Mouse (Mus musculus) ES-E14 (cell line): ENCODE measurements at regions not wholly inside any gene's neighbourhood (a gene's known extent, or its start where the extent isn't known, plus 50 kb on each side); places are given as distances from the start of the nearest gene placed in this dataset.

Experiments
- DNase-seq: peaks from one replicate; pipeline ENCODE4 v3.0.0-alpha.2; 2013; ENCODE audit warnings: low read depth, low spot score
- H3K27ac ChIP-seq: 2 replicates; pipeline ENCODE4 v1.5.1; 2012; ENCODE audit warnings: low read depth, mild to moderate bottlenecking, low read length, moderate library complexity, mixed read lengths; ENCODE audit not compliant: poor library complexity, insufficient read depth, severe bottlenecking
- H3K36me3 ChIP-seq: 2 replicates; pipeline ENCODE4 v1.6.1; 2012; ENCODE audit warnings: mild to moderate bottlenecking, low read length, moderate library complexity, mixed read lengths; ENCODE audit not compliant: control insufficient read depth, poor library complexity, insufficient read depth, severe bottlenecking
- H3K4me1 ChIP-seq, 2 experiments: fragments of 150-350 bp in 1 of 2; sonication (generic) in 1 of 2; 2 replicates each; pipeline ENCODE4 v1.6.1; 2012; ENCODE audit warnings: low read length in 2 of 2, mild to moderate bottlenecking in 1 of 2, mixed read lengths in 1 of 2; ENCODE audit not compliant: control insufficient read depth in 2 of 2, insufficient read depth in 2 of 2, poor library complexity in 1 of 2
- H3K4me3 ChIP-seq, 2 experiments: fragments of 150-350 bp in 1 of 2; sonication (generic) in 1 of 2; 2 replicates each; pipeline ENCODE4 v1.5.1; 2012; ENCODE audit warnings: low read length in 2 of 2, low read depth in 1 of 2, mild to moderate bottlenecking in 1 of 2, mixed read lengths in 1 of 2; ENCODE audit not compliant: insufficient read depth in 1 of 2, poor library complexity in 1 of 2, severe bottlenecking in 1 of 2
- H3K9ac ChIP-seq: 2 replicates; pipeline ENCODE4 v1.6.1; 2012; ENCODE audit warnings: low read depth, mild to moderate bottlenecking, low read length, mixed read lengths; ENCODE audit not compliant: poor library complexity, insufficient read depth, severe bottlenecking
- H3K9me3 ChIP-seq: fragments of 150-350 bp; sonication (generic); 2 replicates; pipeline ENCODE4 v1.6.1; 2012; ENCODE audit warnings: low read depth, mild to moderate bottlenecking, low read length; ENCODE audit not compliant: control insufficient read depth, insufficient read depth
- CHD2 ChIP-seq: IDR thresholded peaks from 2 replicates; pipeline ENCODE4 v1.6.1; 2014; ENCODE audit warnings: mild to moderate bottlenecking, low read depth, low read length, inconsistent platforms
- HCFC1 ChIP-seq: IDR thresholded peaks from 2 replicates; pipeline ENCODE4 v1.6.1; 2012; ENCODE audit warnings: low read length, inconsistent platforms, borderline replicate concordance; ENCODE audit not compliant: insufficient read depth
- MAFK ChIP-seq: IDR thresholded peaks from 2 replicates; pipeline ENCODE4 v1.6.1; 2014; ENCODE audit warnings: mild to moderate bottlenecking, low read depth, low read length, inconsistent platforms; ENCODE audit not compliant: insufficient read depth
- ZC3H11A ChIP-seq: IDR thresholded peaks from 2 replicates; pipeline ENCODE4 v1.6.1; 2012; ENCODE audit warnings: low read depth, mild to moderate bottlenecking, inconsistent platforms, low read length, borderline replicate concordance
- ZNF384 ChIP-seq: IDR thresholded peaks from 2 replicates; pipeline ENCODE4 v1.6.1; 2012; ENCODE audit warnings: low read depth, low read length, inconsistent platforms
- in situ Hi-C, 2 experiments: fragments of 600-800 bp; cut with MboI; formaldehyde crosslinking; loops; one replicate each; pipeline ENCODE4 v1.15.1; 2025; ENCODE audit warnings: low sequenced_read_pairs in 2 of 2, inconsistent platforms in 1 of 2; ENCODE audit not compliant: unreplicated experiment in 2 of 2

GRCm38 (mm10) chr2:169237856-169238255 is 282.5 kb upstream of the Zfp64 start:
- no peak overlapping the region for H3K4me3 ChIP-seq
- H3K27ac ChIP-seq, result no peak overlapping the region
- H3K9me3 ChIP-seq, result no peaks in the 10 kb centered on the region
- no peak overlapping the region for H3K9ac ChIP-seq
- in situ Hi-C loops, result no loop called here
- H3K36me3 ChIP-seq, result no peaks in the 10 kb centered on the region
- no peaks in the 10 kb centered on the region for H3K4me1 ChIP-seq
- no peak for DNase-seq
- TF ChIP-seq MAFK (no peak), HCFC1 (no peak), ZNF384 (no peak), ZC3H11A (no peak), CHD2 (no peak)

- Histone ChIP-seq H3K4me1 (no peaks in the 10 kb centered on the region), H3K9me3 (no peaks in the 10 kb centered on the region), H3K9ac (no peak overlapping the region), H3K4me3 (no peak overlapping the region), H3K27ac (no peak overlapping the region), H3K36me3 (no peaks in the 10 kb centered on the region)
- TF ChIP-seq HCFC1 (no peak), CHD2 (no peak), MAFK (no peak)
- in situ Hi-C loops, result no loop called here
- DNase-seq, result no peak
These were observed 281.9 kb upstream of the Zfp64 start for GRCm38 (mm10) chr2:169237321-169237720.

GRCm38 (mm10) chr2:169234368-169235070 is 279.1 kb upstream of the Zfp64 start:
- in situ Hi-C loops, result no loop called here
- no peak for DNase-seq
- no peak overlapping the region for H3K4me3 ChIP-seq

GRCm38 (mm10) chr2:169233151-169234123 is 278.1 kb upstream of the Zfp64 start:
- no peak overlapping the region for H3K9ac ChIP-seq
- H3K27ac ChIP-seq, result no peak overlapping the region
- DNase-seq, result no peak
- H3K4me1 ChIP-seq, result no peaks in the 10 kb centered on the region
- H3K4me3 ChIP-seq, result no peak overlapping the region
- TF ChIP-seq ZNF384, result no peak
- no peak for TF ChIP-seq MAFK
- no peak for TF ChIP-seq HCFC1
- no peak for TF ChIP-seq ZC3H11A
- no peak for TF ChIP-seq CHD2
- H3K36me3 ChIP-seq, result no peaks in the 10 kb centered on the region
- in situ Hi-C loops, result no loop called here
- H3K9me3 ChIP-seq, result no peaks in the 10 kb centered on the region

More at GRCm38 (mm10) chr2:169234368-169235070, 279.1 kb upstream of the Zfp64 start:
- no peak overlapping the region for H3K27ac ChIP-seq
- no peaks in the 10 kb centered on the region for H3K4me1 ChIP-seq
- no peaks in the 10 kb centered on the region for H3K9me3 ChIP-seq
- H3K9ac ChIP-seq, result no peak overlapping the region
- no peaks in the 10 kb centered on the region for H3K36me3 ChIP-seq
- TF ChIP-seq CHD2 (no peak), ZNF384 (no peak), MAFK (no peak), HCFC1 (no peak), ZC3H11A (no peak)
